Mouse (Mus musculus) G1E (cell line): Measurements from ENCODE around the gene Col19a1.

Experiments used
- CTCF ChIP-seq: IDR thresholded peaks from 2 replicates; pipeline ENCODE4 v1.5.1; 2012; ENCODE audit warnings: low read depth, low read length, inconsistent platforms, mixed read lengths
- GATA1 ChIP-seq: IDR thresholded peaks from 2 replicates; pipeline ENCODE4 v1.6.1; 2012; ENCODE audit warnings: borderline replicate concordance, low read length, inconsistent platforms, mixed read lengths
- POLR2AphosphoS5 ChIP-seq: IDR thresholded peaks from 2 replicates; pipeline ENCODE4 v1.6.1; 2012; ENCODE audit warnings: low read depth, low read length, inconsistent platforms; ENCODE audit not compliant: insufficient replicate concordance
- TAL1 ChIP-seq: conservative IDR thresholded peaks from 2 replicates; pipeline ENCODE4 v1.6.1; 2012; ENCODE audit warnings: low read depth, low read length, inconsistent platforms, mixed read lengths

DNA sequence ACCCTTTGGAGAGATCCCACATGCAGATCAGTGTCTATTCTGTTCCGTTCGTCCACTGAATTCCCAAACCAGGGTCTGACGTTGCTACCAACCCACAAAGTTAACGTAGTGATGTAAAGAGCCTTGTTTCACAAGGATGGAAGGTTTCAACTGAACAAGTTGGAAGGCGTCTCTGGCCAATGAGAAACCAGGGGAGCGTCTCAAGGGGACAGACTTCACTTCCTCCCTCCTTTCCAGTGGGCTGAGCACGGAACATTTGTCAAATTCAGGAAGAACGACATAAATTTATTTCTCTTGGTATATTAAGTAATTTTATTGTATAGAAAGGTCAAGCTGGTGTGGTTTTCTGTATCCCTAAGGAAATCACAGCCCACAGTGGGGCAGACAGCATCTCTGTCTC lies 38.2 kb downstream of the Col19a1 start:
- TF ChIP-seq CTCF = no peak
- TF ChIP-seq GATA1 = no peak
- no peak for TF ChIP-seq POLR2AphosphoS5
- TF ChIP-seq TAL1 = no peak
